Mouse (Mus musculus) neutrophil, adult 5-6 weeks (primary cell): Measurements from ENCODE around the gene Csnk1e. TPM values are rescaled to one million over a fixed set of nuclear protein-coding genes. Genes with fewer than 3 reads are reported as not detected.

ENCODE experiments used
- ATAC-seq: fragments of 151-379, 151-347 bp; 2 replicates; pipeline ENCODE4 v1.8.0; 2017; ENCODE audit warnings: mild to moderate bottlenecking, moderate TSS enrichment; ENCODE audit not compliant: insufficient number of reproducible peaks, poor library complexity, low FRiP score, severe bottlenecking; ENCODE audit errors: extremely low read depth
- total RNA-seq: library from RNA; stranded (forward); fragments of 200-1000 nt; gene quantifications from 2 replicates; pipeline ENCODE4 v1.2.3, GENCODE M21; 2017

Gene Csnk1e
- total RNA-seq, 1 experiment from 2014 or later: 92.8 TPM

DNA sequence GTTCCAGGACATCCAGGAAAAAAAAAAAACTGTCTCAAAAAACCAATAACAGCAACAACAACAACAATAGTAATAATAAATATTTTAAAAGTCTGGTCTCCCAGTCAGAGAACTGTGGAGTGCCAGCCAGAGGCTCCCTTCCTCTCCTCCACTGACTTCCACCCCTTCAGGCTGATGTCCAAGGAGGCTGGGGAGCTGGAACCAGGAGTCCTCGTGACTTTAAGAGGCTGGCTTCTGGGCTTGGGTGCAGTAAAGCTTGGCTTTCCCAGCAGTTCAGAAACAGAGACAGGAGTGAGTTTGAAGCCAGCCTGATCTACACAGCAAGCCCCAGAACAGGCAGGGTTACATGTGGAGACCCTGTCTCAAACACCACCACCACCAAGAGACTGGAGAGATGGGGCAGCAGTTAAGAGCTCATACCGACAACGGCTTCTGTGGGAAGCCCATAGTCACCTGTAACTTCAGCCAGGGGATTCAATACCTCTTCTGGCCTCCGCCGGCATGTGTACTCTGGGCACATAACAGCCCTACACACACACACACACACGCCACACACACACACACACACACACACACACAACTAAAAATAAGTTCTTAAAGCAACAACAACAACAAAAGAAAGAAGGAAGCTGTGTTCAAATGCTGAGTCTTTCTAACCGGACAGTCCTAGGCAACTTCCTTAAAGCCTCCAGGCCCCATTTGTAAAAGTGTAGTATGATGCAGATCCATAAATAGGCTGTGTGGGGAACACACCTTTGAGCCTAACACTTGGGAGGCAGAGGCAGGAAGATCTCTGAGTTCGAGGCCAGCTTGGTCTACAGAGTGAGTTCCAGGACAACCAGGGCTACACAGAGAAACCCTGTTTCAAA lies 9.3 kb downstream of the Csnk1e start:
- peak; percentile 37 for ATAC-seq

DNA sequence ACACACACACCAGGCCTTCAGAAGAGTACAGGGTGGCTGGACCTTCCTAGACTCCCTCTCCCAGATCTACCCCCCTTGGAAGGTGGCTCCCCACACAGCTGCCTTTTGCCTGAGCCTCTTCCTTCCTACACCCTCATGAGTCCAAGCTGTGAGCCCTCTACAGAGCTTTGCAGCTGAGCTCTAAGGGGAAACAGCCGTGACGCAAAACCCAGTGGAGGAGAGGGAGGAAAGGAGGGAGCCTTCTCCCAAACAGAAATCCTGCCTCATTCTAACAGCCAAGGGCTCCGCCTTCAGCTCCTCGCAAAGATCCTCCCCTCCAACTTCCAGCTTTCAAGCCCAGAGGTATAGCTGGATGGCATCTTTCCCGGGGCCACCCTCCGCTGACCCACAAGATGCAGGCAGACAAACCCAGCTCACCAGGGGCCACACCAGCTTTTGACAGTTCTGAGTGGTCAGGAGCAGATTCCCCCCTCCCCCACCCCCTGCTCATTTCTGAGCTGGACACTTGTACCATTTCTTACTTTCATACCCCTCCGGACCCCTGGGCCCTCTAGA lies 11.4 kb downstream of the Csnk1e start:
- ATAC-seq: no peak

DNA sequence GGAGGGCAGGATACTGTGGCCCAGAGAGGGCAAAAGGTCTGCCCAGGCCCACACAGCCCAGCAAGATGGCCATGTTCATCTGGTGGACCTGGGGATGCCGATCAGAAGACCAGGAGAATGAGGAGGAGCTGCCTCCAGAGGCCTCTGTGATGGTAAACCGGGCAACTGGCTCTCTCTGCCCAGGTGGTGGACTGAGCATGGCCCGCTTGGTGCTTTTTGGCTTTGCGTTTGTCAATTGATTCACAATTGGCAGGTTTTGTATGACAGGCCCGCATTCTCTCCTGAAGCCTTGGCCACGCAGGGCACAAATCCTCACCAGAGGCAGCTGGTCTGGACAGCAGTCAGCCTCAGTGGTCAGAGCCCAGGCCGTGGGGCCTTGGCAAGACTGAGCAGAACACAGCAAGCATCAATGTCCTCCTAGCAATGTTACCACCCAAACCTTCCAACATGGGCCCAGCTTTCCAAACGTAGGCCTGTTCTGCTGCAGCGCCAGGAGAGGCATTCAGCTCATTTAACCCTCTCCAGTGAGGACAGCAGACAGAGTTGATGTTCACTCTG lies 12.3 kb downstream of the Csnk1e start:
- no peak for ATAC-seq

DNA sequence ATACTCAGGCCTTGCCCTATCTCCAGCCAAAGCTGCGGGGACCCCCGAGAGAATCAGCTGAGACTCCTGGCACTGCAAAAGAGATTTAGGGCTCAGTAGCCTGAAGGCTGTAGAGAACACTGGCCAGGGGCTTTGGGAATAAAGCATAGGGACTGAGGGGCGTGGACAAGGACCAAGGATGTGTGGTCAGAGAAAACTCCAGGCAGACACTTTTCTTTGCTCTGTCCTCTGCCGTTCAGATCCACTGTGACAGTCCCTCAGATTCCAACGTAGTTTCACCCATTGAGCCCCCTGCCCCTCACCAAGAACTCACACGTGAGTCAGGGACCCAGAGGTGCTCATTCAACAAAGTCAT lies 13.1 kb downstream of the Csnk1e start:
- no peak for ATAC-seq

DNA sequence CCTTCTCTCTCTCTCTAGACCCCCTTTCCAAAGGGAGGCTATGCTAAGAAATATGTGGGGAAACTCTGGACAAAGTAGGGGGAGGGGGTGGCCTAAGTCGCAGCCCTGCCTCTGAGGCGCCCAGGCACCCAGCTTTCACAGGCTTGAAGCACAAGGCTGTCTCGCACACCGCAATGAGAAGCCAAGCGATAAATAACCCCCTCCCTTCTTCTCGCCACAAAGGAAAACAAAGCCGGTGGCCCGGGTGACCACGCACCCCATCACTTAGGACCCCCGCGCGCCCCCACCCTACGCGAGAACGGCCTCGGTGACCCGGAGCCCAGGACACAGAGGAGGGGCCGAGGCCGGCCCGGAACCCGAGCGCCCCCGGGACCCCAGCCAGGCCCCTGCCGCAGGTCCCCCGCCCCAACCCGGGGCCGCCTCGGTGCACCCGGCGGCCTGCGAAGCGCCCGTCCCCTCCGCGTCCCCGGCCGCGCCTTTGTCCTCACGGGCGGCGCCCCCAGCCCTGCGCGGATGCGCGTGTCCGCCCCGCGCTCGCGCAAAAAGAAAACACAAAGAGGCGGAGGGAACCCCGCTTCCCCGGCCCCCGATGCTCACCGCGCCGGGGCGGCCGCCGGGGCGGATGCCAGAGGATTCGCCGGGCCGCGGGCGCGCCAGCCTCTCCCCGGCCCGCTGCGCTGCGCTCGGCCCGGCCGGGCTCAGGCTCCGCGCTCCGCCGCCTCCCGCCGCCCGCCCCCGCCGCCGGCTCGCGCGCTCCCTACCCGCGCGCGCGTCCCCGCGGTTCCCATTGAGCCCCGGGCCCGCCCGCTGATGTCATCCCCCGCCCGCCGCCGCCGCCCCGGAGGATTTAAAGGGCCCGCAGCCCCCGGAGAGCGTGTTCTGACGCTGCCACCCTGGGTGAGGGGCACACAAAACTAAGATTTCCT lies 13.8 kb downstream of the Csnk1e start:
- peak; percentile 36; the same call in 1 of the 2 replicates for ATAC-seq

DNA sequence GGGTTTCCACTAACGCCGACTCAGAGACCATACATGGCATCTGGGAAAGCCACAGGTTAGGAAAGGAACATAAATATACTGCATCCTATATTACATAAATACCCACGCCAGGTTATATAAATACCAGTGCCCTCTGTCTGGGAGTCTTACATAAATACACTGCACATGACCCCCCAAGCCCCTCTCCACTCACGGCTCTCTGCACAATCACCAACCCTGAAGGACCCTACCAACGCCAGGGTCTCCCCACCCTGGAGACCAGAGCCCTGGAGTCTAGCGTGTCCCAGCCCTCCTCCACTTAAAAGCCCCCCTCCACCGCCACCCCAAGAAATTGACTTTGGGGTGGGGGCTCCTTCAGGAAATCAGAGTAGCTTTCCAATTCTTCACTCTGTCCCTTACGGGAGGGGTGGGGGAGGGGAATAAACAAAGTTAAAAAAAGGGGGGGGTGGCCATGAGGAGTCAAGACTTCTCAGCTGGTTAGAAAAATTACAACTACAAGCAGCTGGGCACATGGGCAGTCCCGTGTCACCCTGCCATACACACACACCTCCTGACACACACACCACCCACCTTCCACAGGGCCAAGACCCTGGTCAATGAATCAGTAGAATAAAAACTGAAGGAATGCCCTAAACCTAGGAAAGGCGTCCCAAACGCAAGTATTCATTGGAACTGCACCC lies 14.6 kb downstream of the Csnk1e start:
- ATAC-seq: no peak

DNA sequence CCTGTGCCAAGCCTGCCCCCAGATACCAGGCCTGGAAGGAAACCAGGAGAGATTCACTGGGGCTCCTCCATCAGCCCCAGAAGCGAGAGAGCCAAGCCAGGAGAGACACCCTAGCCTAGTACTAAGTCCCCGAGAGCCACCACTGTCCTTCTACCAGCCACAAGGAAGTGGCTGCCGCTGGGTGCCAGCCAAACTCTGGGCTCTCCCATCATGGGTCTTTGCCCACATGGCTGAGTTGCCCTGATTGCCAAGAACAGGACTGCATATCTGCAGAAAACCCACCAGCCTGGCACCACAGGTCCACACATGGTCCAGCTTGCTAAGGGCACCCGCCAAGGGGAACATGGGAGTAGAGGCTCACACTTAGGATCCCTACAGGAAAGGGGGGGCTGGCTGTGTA lies 15.1 kb downstream of the Csnk1e start:
- ATAC-seq: no peak

DNA sequence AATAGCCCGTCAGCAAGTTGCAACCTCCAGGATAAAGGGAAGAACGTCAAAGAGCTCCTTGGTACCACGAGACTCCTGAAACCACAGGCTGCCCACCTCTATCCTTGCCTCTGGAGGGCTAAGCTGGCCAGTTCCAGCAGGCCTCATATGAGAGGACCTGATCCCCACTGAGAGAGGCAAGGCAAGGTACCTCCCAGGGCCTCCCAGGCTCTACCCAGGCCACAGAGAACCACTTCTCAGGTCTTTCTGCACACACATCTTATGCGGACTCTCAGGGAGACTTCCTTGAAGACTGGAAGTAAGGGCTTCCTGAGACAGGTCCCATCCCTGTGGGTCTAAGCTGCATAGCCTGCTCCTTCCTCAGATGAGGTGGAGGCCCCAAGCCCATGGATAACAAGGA lies 16.0 kb downstream of the Csnk1e start:
- ATAC-seq: no peak

DNA sequence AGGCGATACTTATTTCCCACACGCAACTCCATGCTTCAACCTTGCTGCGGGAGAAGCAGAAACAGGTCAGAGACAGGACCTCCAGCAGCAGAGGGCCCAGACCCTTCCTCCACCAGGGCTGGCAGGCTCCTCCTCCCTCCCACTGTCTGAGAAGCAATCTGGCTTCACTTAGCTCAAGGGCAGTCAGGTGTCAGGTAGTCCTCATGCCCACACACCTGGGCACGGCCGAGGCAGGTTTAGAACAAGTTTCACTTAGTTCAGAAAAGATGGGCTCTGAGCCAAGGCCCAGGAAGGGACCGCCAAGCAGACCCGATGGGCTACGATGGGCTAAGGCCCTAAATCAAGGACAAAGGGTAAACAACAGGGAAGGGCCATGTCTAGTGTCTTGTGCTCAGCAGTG lies 16.6 kb downstream of the Csnk1e start:
- ATAC-seq: no peak

DNA sequence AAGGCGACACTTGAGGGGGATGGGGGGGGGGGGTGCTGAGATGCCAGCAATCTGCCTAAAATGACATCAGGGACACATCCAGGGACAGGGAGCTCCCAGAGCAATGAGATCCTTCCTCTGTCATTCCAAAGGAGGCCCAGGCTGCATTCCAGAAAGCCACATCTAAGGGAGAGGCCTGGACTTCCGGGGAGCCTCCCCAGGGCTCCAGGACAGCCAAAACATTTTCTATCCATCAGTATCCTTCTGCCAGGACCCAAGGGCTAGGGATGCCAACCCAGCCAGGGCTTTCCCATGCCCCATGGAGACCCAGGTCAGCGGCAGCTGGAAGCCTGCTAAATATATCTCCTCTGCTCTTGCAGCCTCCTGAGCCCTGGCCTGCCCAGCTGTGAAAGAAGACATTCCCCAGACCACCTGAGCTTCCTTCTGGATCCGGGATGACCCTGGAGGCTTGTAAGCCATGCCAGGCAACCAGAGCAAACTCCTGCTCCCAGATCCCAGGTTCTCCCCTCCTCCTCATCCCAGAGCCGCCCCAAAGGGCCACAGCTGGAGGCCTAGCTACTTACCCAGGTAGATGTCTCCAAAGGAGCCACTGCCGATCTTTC lies 17.1 kb downstream of the Csnk1e start:
- ATAC-seq: no peak

DNA sequence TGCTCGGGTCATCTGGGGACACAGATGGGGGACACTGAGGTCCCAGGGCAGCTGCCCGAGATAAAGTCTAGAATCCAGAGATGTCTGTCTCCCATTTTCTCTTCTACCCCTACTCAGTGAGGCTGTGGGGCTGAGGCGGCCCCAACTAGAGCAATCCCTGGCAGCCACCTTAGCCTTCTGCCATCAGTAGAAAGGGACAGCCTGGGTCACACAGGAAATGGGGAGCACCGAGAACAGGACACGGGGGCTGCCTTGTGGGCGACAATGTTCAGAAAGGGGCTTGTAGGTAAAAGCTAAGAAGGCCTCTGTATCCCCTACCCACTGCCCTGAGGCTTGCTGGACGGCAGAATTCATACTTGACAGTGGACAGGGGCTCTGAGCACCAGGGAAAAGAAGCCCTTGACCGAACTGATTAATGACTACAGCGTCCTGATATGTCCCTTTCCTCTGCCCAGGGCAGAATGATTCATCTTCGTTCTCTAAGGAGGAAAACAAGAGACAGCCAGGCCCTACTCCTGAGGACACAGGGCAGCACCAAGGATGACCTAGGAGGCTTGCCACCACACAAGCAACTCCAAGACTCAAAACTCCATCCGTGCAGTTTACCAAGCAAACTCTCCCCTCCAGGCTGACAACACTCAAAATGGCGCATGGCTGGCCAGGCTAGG lies 17.7 kb downstream of the Csnk1e start:
- ATAC-seq: no peak

DNA sequence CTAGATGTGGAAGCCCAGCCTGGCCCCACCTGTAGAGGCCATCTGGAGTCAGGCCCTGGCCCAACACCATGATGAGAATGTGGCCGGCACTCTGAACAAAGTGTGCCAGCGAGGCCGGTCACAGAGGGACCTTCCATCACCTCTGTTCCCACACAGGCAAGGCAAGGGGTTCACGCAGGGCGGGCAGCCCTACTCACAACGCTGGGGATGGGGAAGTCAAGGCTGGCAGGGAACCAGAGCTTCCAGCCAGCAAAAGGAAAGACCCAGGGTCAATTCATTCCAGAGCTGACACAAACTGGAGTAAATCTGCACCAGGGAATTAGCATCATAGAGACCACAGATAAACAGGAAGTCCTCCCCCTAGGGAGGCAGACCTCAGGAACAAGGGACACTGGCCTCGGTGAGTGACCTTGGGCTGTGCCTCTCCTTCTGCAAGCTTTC lies 18.9 kb downstream of the Csnk1e start:
- no peak for ATAC-seq

DNA sequence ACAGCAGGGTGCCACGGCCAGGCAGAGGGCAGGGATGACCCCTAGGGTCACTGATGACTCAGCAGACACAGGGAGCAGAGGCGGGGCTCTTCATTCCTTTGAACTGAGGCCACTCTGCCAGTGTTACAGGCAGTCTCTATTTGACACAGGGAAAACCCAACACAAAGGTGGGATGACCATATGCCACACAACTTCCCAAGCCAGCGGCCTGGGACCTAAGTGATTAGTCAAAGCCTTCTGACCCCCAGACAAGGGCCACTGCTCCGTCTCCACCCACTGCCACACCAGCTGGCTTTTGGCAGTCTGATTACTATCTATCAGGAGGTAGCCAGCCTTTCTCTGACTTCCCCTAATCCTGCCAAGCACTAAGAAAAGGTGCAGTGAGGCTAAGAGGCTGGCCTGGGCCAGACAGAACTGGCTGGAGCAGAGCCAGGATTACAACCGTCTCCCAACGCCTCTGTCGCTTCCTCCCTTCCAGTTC lies 20.1 kb downstream of the Csnk1e start:
- no peak for ATAC-seq

DNA sequence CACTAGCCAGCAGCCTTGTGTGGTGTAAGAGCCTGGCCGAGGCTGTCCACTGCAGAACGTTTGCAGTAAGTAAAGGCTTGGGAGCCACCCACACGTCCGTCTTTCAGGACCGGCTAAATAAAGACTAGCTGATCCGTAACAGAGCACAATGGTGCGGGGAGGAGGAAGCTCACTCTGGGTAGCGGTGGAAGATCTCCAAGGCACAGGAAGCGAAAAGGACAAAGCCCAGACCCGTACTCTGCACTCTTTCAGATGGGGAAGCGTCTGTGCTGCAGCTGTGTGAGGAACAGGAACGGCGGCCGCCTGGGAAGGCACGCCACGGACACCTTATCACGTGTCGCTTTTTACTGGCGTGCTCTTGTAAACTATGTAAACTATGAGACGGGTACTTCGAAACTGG lies 22.5 kb downstream of the Csnk1e start:
- ATAC-seq: peak; percentile 27

DNA sequence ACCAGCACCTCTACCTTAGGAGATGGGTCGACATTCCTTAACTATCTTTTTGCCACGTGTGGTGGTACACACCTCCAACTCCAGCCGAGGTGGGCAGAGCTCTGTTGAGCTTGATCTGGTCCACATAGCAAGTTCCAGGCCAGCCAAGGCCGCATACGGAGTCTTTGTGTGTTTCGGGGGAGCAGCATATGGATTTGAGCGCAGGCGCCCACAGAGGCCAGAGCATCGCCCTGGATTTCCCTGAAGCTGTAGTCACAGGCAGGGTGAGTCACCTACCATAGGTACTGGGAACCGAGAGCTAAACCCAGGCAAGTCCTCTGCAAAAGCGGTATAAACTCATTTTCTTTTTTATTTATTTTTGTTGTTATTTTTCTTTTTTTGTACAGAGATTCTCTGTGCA lies 23.0 kb downstream of the Csnk1e start:
- ATAC-seq: no peak

DNA sequence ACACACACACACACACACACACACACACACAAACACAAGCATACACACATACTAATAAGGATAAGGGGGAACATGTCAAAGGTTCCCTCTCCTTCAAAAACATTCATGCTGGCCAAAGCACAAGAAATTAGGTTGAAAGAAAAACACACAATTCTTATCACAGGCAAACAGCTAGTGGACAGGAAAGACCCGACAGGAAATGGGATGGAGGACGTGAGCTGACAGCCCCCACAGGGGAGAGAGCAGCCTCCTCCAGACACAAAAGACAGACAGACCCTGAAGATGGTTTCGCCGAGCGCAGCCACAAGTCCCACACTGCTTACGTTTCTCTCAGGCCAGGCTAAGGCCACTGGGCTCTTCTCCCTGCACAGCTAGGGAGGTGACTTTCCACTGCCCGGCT lies 23.4 kb downstream of the Csnk1e start:
- ATAC-seq: no peak

DNA sequence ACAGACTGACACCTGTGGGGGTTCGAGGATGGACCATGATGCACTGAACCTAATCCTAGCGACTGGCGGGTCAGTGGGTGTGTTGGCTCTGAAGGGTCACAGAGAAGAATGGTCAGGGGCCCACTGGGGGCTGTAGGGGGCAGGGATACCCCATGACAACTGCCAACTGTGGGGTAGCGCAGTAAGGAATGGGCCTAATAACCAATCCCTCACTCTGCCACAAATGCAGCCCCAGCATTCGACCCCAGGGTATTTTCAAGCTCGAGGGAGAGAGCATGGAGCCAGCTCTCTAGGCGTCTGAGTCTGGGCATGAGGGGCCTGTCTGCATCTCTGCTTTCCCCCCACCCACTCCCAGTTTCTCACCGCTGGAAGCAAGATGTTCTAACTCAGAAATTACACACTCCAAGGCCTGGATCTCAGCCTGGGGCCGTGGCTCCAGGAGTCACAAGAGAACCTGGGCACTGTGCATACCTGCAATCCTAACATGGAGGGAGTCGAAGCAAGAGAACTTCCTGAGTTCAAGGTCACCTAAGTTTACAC lies 24.8 kb downstream of the Csnk1e start:
- no peak for ATAC-seq

DNA sequence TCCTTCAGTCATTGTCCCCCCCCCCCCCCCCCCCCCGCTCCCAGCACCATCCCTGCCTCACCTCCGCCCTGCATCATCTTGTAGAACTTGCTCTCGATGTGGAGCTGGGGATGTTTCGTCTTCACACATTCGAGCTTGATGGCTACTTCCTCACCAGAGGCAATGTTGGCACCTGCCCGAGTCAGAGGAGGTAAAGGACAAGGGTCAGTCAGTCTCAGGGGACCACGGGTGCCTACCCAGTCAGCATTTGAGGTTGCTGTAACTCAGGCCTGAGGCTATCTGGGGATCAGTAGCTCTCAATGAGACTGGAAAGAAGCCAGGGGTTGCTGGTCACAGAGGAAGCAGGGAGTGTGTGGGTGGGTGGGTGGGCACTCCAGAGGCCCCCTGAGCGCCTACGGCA lies 25.4 kb downstream of the Csnk1e start:
- no peak for ATAC-seq
